Mouse (Mus musculus): Measurements from ENCODE around the gene Mvb12b. TPM values are rescaled to one million over a fixed set of nuclear protein-coding genes. Genes with fewer than 3 reads are reported as not detected.

Mvb12b gene
- polyA plus RNA-seq, 1 experiment = 49.9 TPM

- 96% methylated on average over 6 of the region's 6 CpGs for WGBS
- TF ChIP-seq CTCF (IDR thresholded peaks at IDR 0.05; ENCODE audit: insufficient read depth, low read length) = no peak
- TF ChIP-seq POLR2A (IDR thresholded peaks at IDR 0.05; ENCODE audit: borderline replicate concordance, extremely low read depth, low read depth, low read length) = no peak
- no peak overlapping the region for H3K4me3 ChIP-seq (replicated peaks; ENCODE audit: extremely low read depth, low read depth, low read length)
- H3K4me1 ChIP-seq (ENCODE audit: control insufficient read depth, insufficient read depth, low read length) = no peaks in the 10 kb centered on the region
- DNase-seq = no peak
These were observed 50.4 kb downstream of the Mvb12b start for GRCm38 (mm10) chr2:33837297-33837696.

- no peak overlapping the region for H3K4me3 ChIP-seq (replicated peaks; ENCODE audit: extremely low read depth, low read depth, low read length)
- WGBS = 73% methylated on average over 9 of the region's 9 CpGs
- no peak for DNase-seq
- no peak for TF ChIP-seq CTCF (IDR thresholded peaks at IDR 0.05; ENCODE audit: insufficient read depth, low read length)
- no peak for TF ChIP-seq POLR2A (IDR thresholded peaks at IDR 0.05; ENCODE audit: borderline replicate concordance, extremely low read depth, low read depth, low read length)
- H3K4me1 ChIP-seq (ENCODE audit: control insufficient read depth, insufficient read depth, low read length) = no peaks in the 10 kb centered on the region
These were observed 51.0 kb downstream of the Mvb12b start for GRCm38 (mm10) chr2:33836660-33837213.

GRCm38 (mm10) chr2:33835038-33835437, 52.7 kb downstream of the Mvb12b start:
- no peak overlapping the region for H3K4me3 ChIP-seq (replicated peaks; ENCODE audit: extremely low read depth, low read depth, low read length)
- TF ChIP-seq CTCF (IDR thresholded peaks at IDR 0.05; ENCODE audit: insufficient read depth, low read length) = no peak
- no peak for TF ChIP-seq POLR2A (IDR thresholded peaks at IDR 0.05; ENCODE audit: borderline replicate concordance, extremely low read depth, low read depth, low read length)
- no peak for DNase-seq
- WGBS = 90% methylated on average over 8 of the region's 8 CpGs
- H3K4me1 ChIP-seq (ENCODE audit: control insufficient read depth, insufficient read depth, low read length) = no peaks in the 10 kb centered on the region

GRCm38 (mm10) chr2:33833902-33834301, 53.8 kb downstream of the Mvb12b start:
- TF ChIP-seq CTCF (IDR thresholded peaks at IDR 0.05; ENCODE audit: insufficient read depth, low read length) (no peak), POLR2A (IDR thresholded peaks at IDR 0.05; ENCODE audit: borderline replicate concordance, extremely low read depth, low read depth, low read length) (no peak)
- Histone ChIP-seq H3K4me3 (replicated peaks; ENCODE audit: extremely low read depth, low read depth, low read length) (no peak overlapping the region), H3K4me1 (ENCODE audit: control insufficient read depth, insufficient read depth, low read length) (0 out of 2 replicates have a peak, but pooled peaks cover 2% of the 10 kb centered on the region)
- DNase-seq = no peak
- WGBS = 92% methylated on average over 1 of the region's 1 CpGs

- TF ChIP-seq CTCF (IDR thresholded peaks at IDR 0.05; ENCODE audit: insufficient read depth, low read length) (no peak), POLR2A (IDR thresholded peaks at IDR 0.05; ENCODE audit: borderline replicate concordance, extremely low read depth, low read depth, low read length) (no peak)
- 0 out of 2 replicates have a peak, but pooled peaks cover 7% of the 10 kb centered on the region for H3K4me1 ChIP-seq (ENCODE audit: control insufficient read depth, insufficient read depth, low read length)
- DNase-seq = no peak
- no peak overlapping the region for H3K4me3 ChIP-seq (replicated peaks; ENCODE audit: extremely low read depth, low read depth, low read length)
- 68% methylated on average over 2 of the region's 2 CpGs for WGBS
These were observed 57.9 kb downstream of the Mvb12b start for GRCm38 (mm10) chr2:33829870-33830269.

GRCm38 (mm10) chr2:33826777-33827176, 61.0 kb downstream of the Mvb12b start:
- TF ChIP-seq POLR2A (IDR thresholded peaks at IDR 0.05; ENCODE audit: borderline replicate concordance, extremely low read depth, low read depth, low read length) = no peak
- Histone ChIP-seq H3K4me1 (ENCODE audit: control insufficient read depth, insufficient read depth, low read length) (0 out of 2 replicates have a peak, but pooled peaks cover 7% of the 10 kb centered on the region), H3K4me3 (replicated peaks; ENCODE audit: extremely low read depth, low read depth, low read length) (no peak overlapping the region)
- WGBS = 57% methylated on average over 6 of the region's 6 CpGs
- DNase-seq = no peak

- no peak for DNase-seq
- no peak for TF ChIP-seq CTCF (IDR thresholded peaks at IDR 0.05; ENCODE audit: insufficient read depth, low read length)
- no peak for TF ChIP-seq POLR2A (IDR thresholded peaks at IDR 0.05; ENCODE audit: borderline replicate concordance, extremely low read depth, low read depth, low read length)
- 0 out of 2 replicates have a peak, but pooled peaks cover 7% of the 10 kb centered on the region for H3K4me1 ChIP-seq (ENCODE audit: control insufficient read depth, insufficient read depth, low read length)
- H3K4me3 ChIP-seq (replicated peaks; ENCODE audit: extremely low read depth, low read depth, low read length) = no peak overlapping the region
- WGBS = 85% methylated on average over 11 of the region's 11 CpGs
These were observed 62.7 kb downstream of the Mvb12b start for GRCm38 (mm10) chr2:33824935-33825514.

- Histone ChIP-seq H3K4me1 (ENCODE audit: control insufficient read depth, insufficient read depth, low read length) (0 out of 2 replicates have a peak, but pooled peaks cover 3% of the 10 kb centered on the region), H3K4me3 (replicated peaks; ENCODE audit: extremely low read depth, low read depth, low read length) (no peak overlapping the region)
- TF ChIP-seq POLR2A (IDR thresholded peaks at IDR 0.05; ENCODE audit: borderline replicate concordance, extremely low read depth, low read depth, low read length) = no peak
- TF ChIP-seq CTCF (IDR thresholded peaks at IDR 0.05; ENCODE audit: insufficient read depth, low read length) = peak; percentile 98
- peak; percentile 83 for DNase-seq
- 41% methylated on average over 13 of the region's 13 CpGs for WGBS
These were observed 65.8 kb downstream of the Mvb12b start for GRCm38 (mm10) chr2:33821677-33822607.

- 96% methylated on average over 3 of the region's 3 CpGs for WGBS
- no peaks in the 10 kb centered on the region for H3K4me1 ChIP-seq (ENCODE audit: control insufficient read depth, insufficient read depth, low read length)
- DNase-seq = no peak
- TF ChIP-seq POLR2A (IDR thresholded peaks at IDR 0.05; ENCODE audit: borderline replicate concordance, extremely low read depth, low read depth, low read length) = no peak
- no peak for TF ChIP-seq CTCF (IDR thresholded peaks at IDR 0.05; ENCODE audit: insufficient read depth, low read length)
- H3K4me3 ChIP-seq (replicated peaks; ENCODE audit: extremely low read depth, low read depth, low read length) = no peak overlapping the region
These were observed 67.3 kb downstream of the Mvb12b start for GRCm38 (mm10) chr2:33820450-33820849.
